Mouse (Mus musculus) kidney, postnatal 25 days (tissue): Measurements from ENCODE around the gene Ccl12.

ENCODE experiments used
- DNase-seq, 2 experiments: peaks; one replicate each; pipeline ENCODE4 v3.0.0; 2021; ENCODE audit warnings: mixed read lengths in 2 of 2

The Ccl12 gene

GRCm38 (mm10) chr11:82101529-82101928, at the start of gene Ccl12:
TSS of gene Ccl12 (plus strand) at chr11:82101845.
- no peak for DNase-seq

- no peak for DNase-seq
These were observed 47.8 kb upstream of the Ccl12 start for GRCm38 (mm10) chr11:82053849-82054248.

- no peak for DNase-seq
These were observed 44.0 kb upstream of the Ccl12 start, which contains the start of gene Ccl11 for GRCm38 (mm10) chr11:82057646-82058045. TSS of gene Ccl11 (plus strand) at chr11:82057823.

- DNase-seq: no peak
These were observed 39.4 kb upstream of the Ccl12 start for GRCm38 (mm10) chr11:82062226-82062625.

- no peak for DNase-seq
These were observed 38.2 kb upstream of the Ccl12 start for GRCm38 (mm10) chr11:82063454-82063853.

GRCm38 (mm10) chr11:82066953-82067571, 34.6 kb upstream of the Ccl12 start:
- no peak for DNase-seq

- no peak for DNase-seq
These were observed 30.6 kb upstream of the Ccl12 start for GRCm38 (mm10) chr11:82071076-82071475.

GRCm38 (mm10) chr11:82072374-82072773, 29.3 kb upstream of the Ccl12 start:
- DNase-seq: no peak

GRCm38 (mm10) chr11:82072984-82073383, 28.7 kb upstream of the Ccl12 start:
- no peak for DNase-seq

GRCm38 (mm10) chr11:82073686-82074085, 28.0 kb upstream of the Ccl12 start:
- no peak for DNase-seq

GRCm38 (mm10) chr11:82077031-82077430, 24.6 kb upstream of the Ccl12 start:
- DNase-seq: no peak

- DNase-seq: no peak
These were observed 23.4 kb upstream of the Ccl12 start for GRCm38 (mm10) chr11:82078136-82078730.

GRCm38 (mm10) chr11:82080865-82081264, 20.8 kb upstream of the Ccl12 start:
- no peak for DNase-seq

- DNase-seq: no peak
These were observed 17.3 kb upstream of the Ccl12 start for GRCm38 (mm10) chr11:82084360-82084759.

GRCm38 (mm10) chr11:82099511-82100323, 1.9 kb upstream of the Ccl12 start:
- DNase-seq: no peak

- DNase-seq: no peak
These were observed 558 bp upstream of the Ccl12 start for GRCm38 (mm10) chr11:82101087-82101486.

- no peak for DNase-seq
These were observed 8.0 kb downstream of the Ccl12 start for GRCm38 (mm10) chr11:82109611-82110010.

- no peak for DNase-seq
These were observed 9.0 kb downstream of the Ccl12 start for GRCm38 (mm10) chr11:82110372-82111248.

- no peak for DNase-seq
These were observed 13.2 kb downstream of the Ccl12 start, which contains the start of gene Ccl8 for GRCm38 (mm10) chr11:82114885-82115284. TSS of gene Ccl8 (plus strand) at chr11:82115185.

- no peak for DNase-seq
These were observed 14.4 kb downstream of the Ccl12 start for GRCm38 (mm10) chr11:82116041-82116440.

GRCm38 (mm10) chr11:82132977-82133376, 31.3 kb downstream of the Ccl12 start:
- no peak for DNase-seq

- DNase-seq: no peak
These were observed 34.6 kb downstream of the Ccl12 start for GRCm38 (mm10) chr11:82136196-82136595.
